Mouse (Mus musculus) liver, adult (tissue): ENCODE measurements around the gene Por.

ENCODE experiments used
- GATA4 ChIP-seq: IDR thresholded peaks from 2 replicates; pipeline ENCODE4 v1.6.1; 2014; ENCODE audit warnings: mild to moderate bottlenecking, low read length; ENCODE audit not compliant: insufficient replicate concordance

Gene Por

DNA sequence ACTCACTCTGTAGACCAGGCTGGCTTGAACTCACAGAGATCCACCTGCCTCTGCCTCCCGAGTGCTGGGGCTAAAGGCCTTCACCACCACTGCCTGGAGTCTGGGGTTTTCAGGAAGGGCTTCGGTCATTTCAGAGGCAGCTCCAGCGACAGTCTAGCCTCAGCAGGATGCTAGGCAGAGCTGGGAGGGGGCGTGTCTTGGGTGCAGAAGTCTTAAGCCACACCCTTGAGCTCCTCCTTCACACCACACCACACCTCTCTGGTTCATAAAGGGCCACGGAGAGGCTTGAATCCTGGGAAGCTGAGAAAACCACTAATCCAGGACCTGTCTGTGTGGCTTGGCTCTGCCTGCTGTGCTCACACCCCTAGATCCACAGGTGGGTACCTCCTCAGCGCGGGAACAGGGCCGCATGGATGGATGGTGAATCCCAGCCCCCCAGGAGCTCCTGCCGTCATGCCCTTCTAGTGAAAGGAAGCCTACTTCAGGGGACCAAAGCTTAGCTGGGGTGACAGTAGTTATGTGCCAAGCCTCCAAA, at the start of gene Por:
Por (plus strand) TSS at position 293 of the 535 bp plus-strand sequence.
- no peak for TF ChIP-seq GATA4

DNA sequence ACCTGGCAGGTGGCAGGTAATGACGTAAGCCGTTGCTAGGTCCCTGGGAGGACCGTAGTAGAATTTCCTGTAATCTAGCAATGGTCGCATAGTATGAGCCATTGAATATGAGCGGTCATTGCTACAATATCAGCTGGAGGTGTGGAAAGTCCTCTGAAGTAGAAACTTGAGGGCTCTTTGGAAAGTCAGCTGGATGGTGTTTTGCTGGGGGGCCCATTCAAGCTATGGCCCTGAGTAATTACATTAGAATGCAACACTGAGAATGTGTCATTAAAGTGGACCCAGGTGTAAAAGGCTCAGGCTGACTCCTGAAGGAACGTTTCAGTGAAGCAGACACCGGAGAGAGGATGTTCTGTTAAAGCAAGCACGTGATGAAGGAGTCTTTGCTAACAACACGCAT, 49.3 kb upstream of the Por start:
- TF ChIP-seq GATA4 = no peak

DNA sequence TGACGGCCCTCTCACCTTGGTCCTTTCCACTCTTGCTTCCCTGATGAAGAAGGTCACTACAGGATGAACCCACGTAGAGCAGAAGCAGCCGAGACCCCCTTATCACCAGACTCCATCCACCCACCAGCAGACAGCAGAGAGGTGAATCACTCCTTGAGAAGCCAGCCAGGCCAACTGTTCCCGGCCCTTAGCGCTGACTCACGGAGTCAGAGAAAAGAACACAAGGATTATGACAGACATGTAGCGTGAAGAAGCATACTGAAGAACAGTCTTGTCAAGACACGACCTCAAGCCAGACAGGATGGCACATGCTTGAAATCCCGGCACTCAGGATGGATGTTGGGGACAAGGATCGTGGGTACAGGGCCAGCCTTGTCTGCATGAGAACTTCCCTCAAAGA, 48.1 kb upstream of the Por start:
- no peak for TF ChIP-seq GATA4

DNA sequence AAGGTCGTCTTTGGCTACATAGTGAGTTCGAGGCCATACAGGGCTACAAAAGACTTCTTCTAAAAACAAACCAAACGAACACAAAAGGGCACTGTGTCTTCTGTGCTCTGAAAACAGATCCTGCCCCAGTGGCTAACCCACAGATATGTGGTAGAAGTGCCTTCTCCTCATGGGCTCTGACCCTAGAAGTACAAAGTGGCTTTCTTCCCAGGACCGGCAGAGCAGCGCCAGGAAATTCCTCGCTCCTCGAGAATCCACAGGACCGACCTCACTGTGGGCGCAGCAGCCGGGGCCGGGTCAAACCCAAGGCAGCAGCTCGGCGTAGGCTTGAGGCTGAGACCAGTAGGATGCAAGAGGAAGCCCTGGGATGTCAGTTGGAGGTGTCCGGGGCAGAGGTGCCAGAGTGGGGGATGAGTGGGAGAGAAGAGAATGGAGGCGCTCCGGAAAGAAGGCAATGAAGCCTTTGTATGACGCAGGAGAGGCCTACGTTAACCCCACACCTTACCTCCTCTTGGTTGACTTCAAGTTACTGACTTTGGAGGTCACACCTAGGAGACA, 46.7 kb upstream of the Por start:
- TF ChIP-seq GATA4 = no peak

DNA sequence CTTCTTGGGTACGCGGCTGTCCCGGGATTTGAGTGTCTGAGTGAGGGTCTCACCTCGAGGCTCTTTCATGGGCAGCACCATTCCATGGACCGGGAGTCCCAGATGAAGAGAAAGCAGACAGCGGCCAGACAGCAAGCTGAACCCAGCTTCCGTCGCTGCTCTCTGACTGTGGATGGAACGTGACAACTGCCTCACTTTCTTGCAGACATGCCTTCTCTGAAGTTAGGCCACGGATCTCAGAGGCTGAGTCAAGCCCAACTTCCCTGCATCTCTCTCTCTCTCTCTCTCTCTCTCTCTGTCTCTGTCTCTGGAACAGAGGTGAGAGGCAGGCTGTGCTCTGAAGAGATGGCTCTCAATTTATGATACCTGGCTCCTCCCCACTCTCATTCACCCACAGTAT, 40.9 kb upstream of the Por start:
- no peak for TF ChIP-seq GATA4

DNA sequence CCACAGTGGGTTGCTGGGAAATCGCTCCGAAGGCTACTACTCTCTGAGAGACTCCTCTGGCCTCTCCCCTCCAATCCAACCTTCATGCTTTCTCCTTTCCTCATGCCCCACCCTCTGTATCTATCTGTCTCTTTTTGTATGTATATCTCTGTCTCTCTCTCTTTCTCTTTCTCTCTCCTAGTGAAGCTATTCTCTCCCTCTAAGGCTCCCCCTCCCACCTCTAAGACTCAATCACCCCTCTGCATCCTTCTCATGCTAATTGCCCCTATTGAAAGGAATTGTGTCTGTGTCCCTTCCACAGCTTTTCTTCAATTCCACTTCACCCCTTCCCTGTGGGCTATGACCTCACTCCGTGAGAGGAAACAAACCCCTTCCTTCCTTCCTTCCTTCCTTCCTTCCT, 40.4 kb upstream of the Por start:
- TF ChIP-seq GATA4 = no peak

DNA sequence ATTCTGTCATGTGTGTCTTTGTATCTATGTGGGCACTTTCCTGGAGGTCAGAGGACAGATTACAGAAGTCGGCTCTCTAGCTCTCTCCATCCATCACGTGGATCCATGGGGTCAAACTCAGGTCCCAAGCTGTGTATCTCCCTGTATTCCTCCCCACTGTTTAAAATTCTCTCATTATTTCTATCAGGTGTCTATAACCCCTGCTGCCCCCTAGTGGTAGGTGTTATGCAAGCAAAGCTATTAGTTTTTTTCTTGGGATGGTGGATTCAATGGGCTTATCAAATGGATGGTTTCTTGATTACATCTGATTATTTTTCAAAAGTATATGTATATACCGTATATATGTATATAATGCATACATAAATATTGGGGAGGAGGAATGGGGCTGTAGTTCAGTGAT, 39.2 kb upstream of the Por start:
- no peak for TF ChIP-seq GATA4

DNA sequence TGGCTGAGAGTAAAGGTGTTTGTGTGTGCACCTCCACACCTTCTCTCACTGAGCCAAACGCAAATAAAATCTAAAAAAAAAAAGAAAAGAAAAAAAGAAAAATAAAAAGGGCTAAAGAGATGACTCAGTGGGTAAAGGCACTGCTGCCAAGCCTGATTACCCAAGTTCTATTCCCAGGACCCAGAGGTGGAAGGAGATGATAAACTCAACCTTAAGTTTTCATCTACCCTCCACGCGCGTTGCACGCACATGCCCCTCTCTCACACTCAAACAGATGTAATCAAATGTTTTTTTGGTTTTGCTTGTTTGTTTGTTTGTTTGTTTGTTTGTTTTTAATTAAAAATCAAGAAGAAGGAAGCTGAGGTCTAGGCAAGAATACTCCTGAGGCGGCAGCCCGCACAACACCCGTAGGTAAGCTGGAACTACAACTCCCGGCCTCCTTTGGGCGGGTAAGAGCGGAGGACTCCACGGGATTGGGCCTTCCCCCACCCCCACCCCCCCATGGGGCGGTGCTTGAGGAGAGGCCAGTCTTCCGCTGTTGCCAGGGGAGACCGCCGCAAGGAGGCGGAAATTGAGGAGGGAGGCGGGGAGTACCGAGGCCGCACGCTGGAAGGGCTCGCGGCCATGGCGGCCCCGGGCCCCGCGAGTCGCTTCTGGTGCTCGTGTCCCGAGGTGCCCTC, 37.6 kb upstream of the Por start, which contains the start of gene Rhbdd2:
Rhbdd2 (plus strand) TSS at position 502 of the 680 bp plus-strand sequence.
- TF ChIP-seq GATA4 = no peak

DNA sequence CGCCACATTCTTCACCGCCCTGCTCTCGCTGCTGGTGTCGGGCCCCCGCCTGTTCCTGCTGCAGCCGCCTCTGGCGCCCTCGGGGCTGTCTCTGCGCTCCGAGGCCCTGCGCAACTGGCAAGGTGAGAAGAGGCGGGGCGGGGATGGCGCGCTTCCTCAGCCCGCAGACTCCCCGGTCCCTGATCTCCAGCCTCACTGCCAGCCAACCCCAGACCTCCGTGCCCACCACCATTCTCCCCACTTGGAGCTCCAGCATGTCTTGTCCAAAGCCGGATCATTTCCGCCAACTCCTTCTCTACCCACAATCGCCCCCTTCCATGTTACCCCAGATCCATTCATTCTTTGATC, 37.1 kb upstream of the Por start:
- TF ChIP-seq GATA4 = peak; percentile 34; the same call in 1 of the 2 replicates

DNA sequence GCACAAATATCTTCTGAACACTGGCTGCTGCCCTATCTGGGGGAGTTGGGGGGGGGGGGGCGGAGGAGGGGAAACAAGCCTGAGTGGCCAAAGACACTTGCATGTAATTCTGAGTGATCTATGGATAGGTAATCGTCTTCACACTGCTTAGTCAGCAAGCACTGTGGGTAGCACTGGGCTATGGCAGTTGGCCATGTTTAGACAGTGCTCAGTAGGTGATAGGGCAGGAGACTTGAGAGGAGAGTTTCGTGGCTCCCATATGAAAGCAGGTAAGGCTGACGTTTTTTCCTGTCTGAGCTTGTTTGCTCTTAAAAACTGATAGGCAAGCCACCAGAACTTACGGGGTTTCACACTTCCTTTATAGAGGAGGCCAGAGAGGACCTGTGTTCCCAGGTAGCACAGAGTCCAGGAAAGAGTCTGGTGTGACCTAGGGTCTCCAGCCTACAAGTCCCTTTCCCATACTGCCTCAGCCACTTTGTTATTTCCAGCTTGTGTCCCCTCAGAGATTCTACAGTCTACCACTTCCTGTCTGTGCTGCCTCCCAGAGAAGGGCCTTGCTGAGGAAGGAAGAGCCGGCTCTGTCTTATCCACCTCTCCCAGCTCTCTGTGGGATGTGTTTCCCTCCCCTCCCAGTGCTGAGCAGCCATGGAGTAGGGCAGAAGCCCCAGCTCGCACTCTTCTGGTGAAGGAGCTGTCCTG, 29.9 kb upstream of the Por start:
- TF ChIP-seq GATA4 = peak; percentile 39; the same call in 1 of the 2 replicates

DNA sequence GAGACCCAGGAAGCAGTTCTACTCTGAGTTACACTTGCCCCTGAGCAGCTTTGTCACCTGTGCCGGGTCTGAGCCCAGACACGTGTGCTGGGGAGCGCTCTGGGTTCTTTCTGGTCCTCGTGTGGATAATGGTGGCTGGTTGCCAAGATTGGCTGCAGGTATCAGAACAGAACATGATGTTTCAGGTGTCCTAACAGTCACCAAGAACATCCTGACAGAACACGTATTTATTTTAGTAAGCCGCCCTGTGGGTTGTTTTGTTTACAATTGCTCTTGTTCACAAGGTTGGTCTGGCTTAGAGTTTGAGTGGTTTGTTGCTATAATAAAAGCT, 29.4 kb upstream of the Por start:
- no peak for TF ChIP-seq GATA4

DNA sequence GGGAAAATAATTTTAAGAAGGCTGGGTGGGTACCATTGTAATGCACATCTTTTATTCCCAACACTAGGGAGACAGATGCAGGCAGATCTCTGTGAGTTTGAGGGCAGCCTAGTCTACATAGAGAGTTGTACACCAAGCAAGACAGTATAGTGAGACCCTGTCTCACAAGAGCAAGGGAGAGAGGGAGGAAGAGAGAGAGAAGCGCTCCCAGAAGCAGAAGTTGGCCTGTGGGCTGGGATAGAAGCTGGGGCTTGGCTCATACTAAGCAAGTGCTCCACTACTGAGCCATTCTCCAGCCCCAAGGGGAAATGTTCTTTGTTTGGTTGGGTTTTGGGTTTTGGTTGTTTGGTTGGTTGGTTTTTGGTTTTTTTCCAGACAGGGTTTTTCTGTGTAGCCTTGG, 28.8 kb upstream of the Por start:
- TF ChIP-seq GATA4 = no peak

DNA sequence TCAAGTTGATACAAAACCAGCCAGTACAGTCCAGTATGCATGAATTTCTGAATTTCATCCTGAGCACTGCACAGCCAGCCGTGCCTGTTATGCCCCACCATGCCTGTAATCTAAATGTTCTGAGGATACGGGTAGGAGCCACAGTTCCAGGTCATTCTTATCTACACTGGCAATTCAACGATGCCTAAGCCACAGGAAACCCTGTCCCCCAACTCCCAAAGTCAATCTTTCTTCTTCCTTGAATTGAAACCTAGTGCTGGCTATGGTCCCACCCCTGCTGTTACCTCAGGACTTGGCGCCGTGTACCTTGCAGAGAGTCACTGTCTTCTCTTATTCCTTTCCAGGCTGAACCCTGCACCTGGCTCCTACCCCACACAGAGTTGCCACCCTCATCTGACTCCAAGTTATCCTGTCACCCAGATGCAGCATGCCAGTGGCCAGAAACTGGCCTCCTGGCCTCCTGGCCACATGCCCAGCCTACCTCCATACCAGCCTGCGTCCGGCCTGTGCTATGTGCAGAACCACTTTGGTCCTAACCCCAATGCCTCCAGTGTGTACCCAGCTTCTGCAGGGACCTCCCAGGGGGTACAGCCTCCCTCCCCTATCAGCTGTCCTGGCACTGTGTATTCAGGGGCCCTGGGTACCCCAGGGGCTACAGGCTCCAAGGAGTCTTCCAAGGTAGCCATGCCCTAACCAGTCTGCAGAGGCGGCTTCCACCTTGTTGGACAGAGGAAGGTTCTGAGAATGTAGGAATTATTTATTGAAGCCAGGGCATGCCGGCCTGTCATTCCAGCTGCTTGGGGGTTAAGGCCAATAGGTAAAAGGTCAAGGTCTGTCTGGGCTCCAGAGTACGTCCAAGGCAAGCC, 26.9 kb upstream of the Por start:
- no peak for TF ChIP-seq GATA4

DNA sequence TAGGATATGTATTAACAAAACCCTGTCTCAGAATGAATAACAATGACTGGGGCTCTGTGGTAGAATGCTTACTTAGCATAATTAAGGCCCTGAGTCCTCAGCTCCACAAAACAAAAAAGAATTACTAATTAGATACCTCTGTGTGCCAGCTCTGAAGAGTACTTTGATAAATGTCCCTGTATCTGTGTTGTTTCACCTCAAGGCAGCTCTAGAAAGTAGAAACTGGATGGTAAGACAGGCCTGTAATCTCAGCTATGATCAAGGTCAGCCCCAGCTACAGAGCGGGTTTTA, 26.3 kb upstream of the Por start:
- no peak for TF ChIP-seq GATA4

DNA sequence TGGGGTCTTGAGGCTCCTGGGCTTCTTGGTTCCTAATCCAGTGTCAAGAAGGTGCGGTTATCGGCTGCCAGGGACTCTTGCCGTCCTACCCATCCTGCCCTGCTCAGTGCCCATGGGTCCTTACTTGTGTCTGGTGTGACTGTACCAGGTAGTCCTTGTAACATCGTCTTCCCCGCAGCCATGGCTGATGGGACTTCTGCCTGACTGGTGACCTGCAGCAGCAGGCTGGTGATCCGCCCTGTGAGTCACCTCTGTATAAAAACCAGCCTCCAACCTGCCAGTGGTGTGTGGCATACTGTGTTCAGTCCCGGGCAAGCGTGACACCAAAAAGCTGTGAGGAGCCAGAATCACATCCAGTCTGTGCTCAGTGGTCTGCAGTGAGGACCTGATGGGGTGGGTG, 26.0 kb upstream of the Por start:
- TF ChIP-seq GATA4 = no peak

DNA sequence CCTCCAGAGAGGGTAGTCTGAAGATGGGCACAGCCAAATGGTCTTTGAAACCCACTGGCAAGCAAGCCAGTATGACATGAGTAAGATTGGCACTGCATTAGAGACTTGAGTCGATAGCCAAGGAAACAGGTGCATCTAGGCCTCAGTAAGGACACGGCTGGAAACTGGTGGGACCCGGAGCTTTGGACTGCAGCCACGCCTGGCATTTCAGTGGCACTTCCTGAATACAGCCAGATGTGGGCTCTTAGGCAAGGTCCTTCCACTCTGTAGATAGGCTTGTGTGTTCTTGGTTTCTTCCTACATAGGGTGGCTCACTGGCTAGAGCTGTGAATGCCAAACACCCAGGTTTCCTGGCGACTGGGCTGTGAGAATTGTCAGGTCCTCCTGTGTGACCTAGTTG, 24.5 kb upstream of the Por start:
- no peak for TF ChIP-seq GATA4
